Mouse (Mus musculus): ENCODE results near the gene Slc36a4.

- TF ChIP-seq POLR2A (IDR thresholded peaks at IDR 0.05; ENCODE audit: insufficient read length, low read depth) (no peak), TCF12 (IDR thresholded peaks at IDR 0.05; ENCODE audit: insufficient read depth, poor library complexity, severe bottlenecking) (no peak), MAX (IDR thresholded peaks at IDR 0.05; ENCODE audit: low read depth) (no peak), POLR2AphosphoS2 (IDR thresholded peaks at IDR 0.05; ENCODE audit: insufficient read length, low read depth) (no peak), REST (IDR thresholded peaks at IDR 0.05; ENCODE audit: insufficient read depth, insufficient read length) (no peak), CEBPB (IDR thresholded peaks at IDR 0.05; ENCODE audit: insufficient read depth, poor library complexity, severe bottlenecking) (no peak)
Measured at GRCm38 (mm10) chr9:15786192-15786591, 76.7 kb downstream of the Slc36a4 start.

Data from myocyte (in vitro differentiated cells).